In the genomic region with DNA sequence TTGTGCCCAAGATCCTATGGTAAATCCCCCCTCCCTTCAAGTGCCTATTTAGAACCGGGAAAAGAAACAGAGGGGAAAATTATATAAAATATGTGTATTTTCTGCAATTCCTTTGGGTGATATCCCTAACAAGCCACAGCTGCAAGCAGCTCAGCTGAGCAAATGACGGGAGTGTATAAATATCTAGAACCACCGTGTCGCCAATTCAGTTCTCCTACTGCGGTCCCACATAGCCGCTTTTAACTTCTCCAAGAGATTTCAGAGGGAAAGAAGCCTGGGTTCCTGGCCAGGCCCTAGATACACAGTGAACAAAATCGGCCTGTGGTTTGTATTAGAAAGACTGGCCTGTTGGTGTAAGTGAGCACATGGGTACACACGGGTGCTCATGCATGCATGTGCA, we compare ENCODE assay signal across 24 mouse cellular contexts.
A peak's percentile ranks its signal among the peaks of the same experiment; 100 is the strongest.
DNase-seq lines count a peak whose midpoint lies in the region; ATAC-seq and TF ChIP-seq lines count a peak whose summit lies in the region.
"Had no signal": no experiment of that assay in that cellular context is flagged by ENCODE, and none has a peak within 500 bp of the region (broad histone marks: within the 10 kb centered on the region; RNA-seq: fewer than 3 reads in every experiment).

No protein-coding gene starts in this region.

- H3K4me3 ChIP-seq in embryonic facial prominence, embryonic 12.5 days, result no peak overlapping the region
- no peak overlapping the region for H3K4me3 ChIP-seq in embryonic facial prominence, embryonic 10.5 days
- no peak overlapping the region for H3K4me3 ChIP-seq in kidney, postnatal 0 days (replicated peaks; ENCODE audit: low read depth, low read length)
- H3K4me3 ChIP-seq in limb, embryonic 14.5 days (replicated peaks; ENCODE audit: low read length), result no peak overlapping the region
- no peak overlapping the region for H3K4me3 ChIP-seq in limb, embryonic 10.5 days
- no peak overlapping the region for H3K4me3 ChIP-seq in embryonic facial prominence, embryonic 14.5 days (ENCODE audit: low read depth, low read length)
- H3K4me3 ChIP-seq: forebrain, embryonic 13.5 days; heart, adult 2 months; heart, embryonic 12.5 days; hindbrain, embryonic 15.5 days had no signal

- no peak for ATAC-seq in embryonic facial prominence, embryonic 12.5 days (ENCODE audit: insufficient number of reproducible peaks, insufficient read depth, low FRiP score, low TSS enrichment)
- no peak for ATAC-seq in kidney, postnatal 0 days (replicated peaks; ENCODE audit: low FRiP score, low read depth)
- ATAC-seq in limb, embryonic 14.5 days (ENCODE audit: low FRiP score, low read depth), result no peak
- ATAC-seq in embryonic facial prominence, embryonic 14.5 days (ENCODE audit: low read depth), result no peak
- ATAC-seq: activated CD4-positive, CD25-positive, alpha-beta regulatory T cell, adult 4 months; inflammation-experienced regulatory T-cells, adult 6 months had no signal

- no peak for DNase-seq in embryonic facial prominence, embryonic 10.5 days (ENCODE audit: low spot score)
- DNase-seq in kidney, postnatal 0 days (ENCODE audit: low spot score), result peak; percentile 24
- no peak for DNase-seq in kidney, postnatal 10 days
- peak; percentile 13 for DNase-seq in limb, embryonic 14.5 days (ENCODE audit: low spot score)
- no peak for DNase-seq in limb, embryonic 10.5 days (ENCODE audit: low spot score)
- DNase-seq in embryonic facial prominence, embryonic 14.5 days (ENCODE audit: low spot score), result peak; percentile 65
- DNase-seq in natural killer cell, adult 2 months (ENCODE audit: low spot score in 2 of 2), result no peak
- DNase-seq: heart, postnatal 4 days; kidney, adult 2 months; layer of hippocampus, adult 9-11 months; liver; lung, adult 2 months; lung, postnatal 10 days; right cerebral cortex, adult 18-20 months; thymus, postnatal 25 days had no signal

- peaks cover 23% of the 10 kb centered on the region for H3K4me1 ChIP-seq in embryonic facial prominence, embryonic 12.5 days
- H3K4me1 ChIP-seq in embryonic facial prominence, embryonic 10.5 days, result peaks cover 19% of the 10 kb centered on the region
- no peaks in the 10 kb centered on the region for H3K4me1 ChIP-seq in kidney, postnatal 0 days (replicated peaks; ENCODE audit: insufficient read depth, low read length)
- peaks cover 25% of the 10 kb centered on the region for H3K4me1 ChIP-seq in limb, embryonic 14.5 days (ENCODE audit: control insufficient read depth, insufficient read depth, low read length)
- H3K4me1 ChIP-seq in limb, embryonic 10.5 days, result peaks cover 10% of the 10 kb centered on the region
- H3K4me1 ChIP-seq in embryonic facial prominence, embryonic 14.5 days (ENCODE audit: control insufficient read depth, insufficient read depth, low read length), result peaks cover 21% of the 10 kb centered on the region

- no peak for TF ChIP-seq POLR2A in limb, embryonic 14.5 days (IDR thresholded peaks at IDR 0.05; ENCODE audit: borderline replicate concordance, extremely low read depth, insufficient read depth, insufficient read length)

- H3K27me3 ChIP-seq in embryonic facial prominence, embryonic 12.5 days, result no peaks in the 10 kb centered on the region
- H3K27me3 ChIP-seq in embryonic facial prominence, embryonic 10.5 days (replicated peaks; ENCODE audit: low read depth, poor library complexity, severe bottlenecking), result no peaks in the 10 kb centered on the region
- H3K27me3 ChIP-seq in kidney, postnatal 0 days (ENCODE audit: insufficient read depth, low read length), result no peaks in the 10 kb centered on the region
- no peaks in the 10 kb centered on the region for H3K27me3 ChIP-seq in limb, embryonic 14.5 days (ENCODE audit: control insufficient read depth, insufficient read depth, low read length)
- H3K27me3 ChIP-seq in limb, embryonic 10.5 days (ENCODE audit: low read depth, poor library complexity, severe bottlenecking), result no peaks in the 10 kb centered on the region
- no peaks in the 10 kb centered on the region; the same call in 1 of the 2 replicates for H3K27me3 ChIP-seq in embryonic facial prominence, embryonic 14.5 days (replicated peaks; ENCODE audit: control insufficient read depth, insufficient read depth, low read length)
- H3K27me3 ChIP-seq: CH12.LX; forebrain, embryonic 13.5 days; heart, embryonic 12.5 days; hindbrain, embryonic 15.5 days had no signal

- H3K9me3 ChIP-seq in embryonic facial prominence, embryonic 12.5 days, result no peaks in the 10 kb centered on the region
- no peaks in the 10 kb centered on the region for H3K9me3 ChIP-seq in embryonic facial prominence, embryonic 10.5 days
- H3K9me3 ChIP-seq in kidney, postnatal 0 days (replicated peaks; ENCODE audit: low read length), result no peaks in the 10 kb centered on the region
- no peaks in the 10 kb centered on the region for H3K9me3 ChIP-seq in limb, embryonic 14.5 days (ENCODE audit: control insufficient read depth, low read length)
- no peaks in the 10 kb centered on the region for H3K9me3 ChIP-seq in limb, embryonic 10.5 days (replicated peaks)
- H3K9me3 ChIP-seq in embryonic facial prominence, embryonic 14.5 days (ENCODE audit: control insufficient read depth, low read length), result no peaks in the 10 kb centered on the region
- H3K9me3 ChIP-seq: forebrain, embryonic 13.5 days; heart, embryonic 12.5 days; hindbrain, embryonic 15.5 days had no signal

- 61% methylated on average over 8 of the region's 8 CpGs for WGBS in embryonic facial prominence, embryonic 12.5 days
- 88% methylated on average over 8 of the region's 8 CpGs for WGBS in embryonic facial prominence, embryonic 10.5 days
- WGBS in kidney, postnatal 0 days, result 75% methylated on average over 8 of the region's 8 CpGs
- WGBS in limb, embryonic 14.5 days, result 55% methylated on average over 8 of the region's 8 CpGs
- 93% methylated on average over 8 of the region's 8 CpGs for WGBS in limb, embryonic 10.5 days
- 51% methylated on average over 8 of the region's 8 CpGs for WGBS in embryonic facial prominence, embryonic 14.5 days

- peak overlapping the region; percentile 54; the same call in 1 of the 2 replicates for H3K27ac ChIP-seq in embryonic facial prominence, embryonic 12.5 days
- H3K27ac ChIP-seq in embryonic facial prominence, embryonic 10.5 days (replicated peaks), result no peak overlapping the region
- H3K27ac ChIP-seq in kidney, postnatal 0 days, result no peak overlapping the region
- no peak overlapping the region for H3K27ac ChIP-seq in limb, embryonic 14.5 days (replicated peaks; ENCODE audit: low read depth, low read length)
- no peak overlapping the region for H3K27ac ChIP-seq in limb, embryonic 10.5 days
- H3K27ac ChIP-seq in embryonic facial prominence, embryonic 14.5 days (replicated peaks; ENCODE audit: low read depth, low read length), result peak overlapping the region; percentile 53
- H3K27ac ChIP-seq: forebrain, embryonic 13.5 days; heart, adult 2 months; hindbrain, embryonic 15.5 days; liver, embryonic 14.5 days had no signal

- no peak overlapping the region for H3K9ac ChIP-seq in embryonic facial prominence, embryonic 12.5 days
- H3K9ac ChIP-seq in kidney, postnatal 0 days (ENCODE audit: low read depth, low read length), result no peak overlapping the region
- no peak overlapping the region for H3K9ac ChIP-seq in limb, embryonic 14.5 days (ENCODE audit: low read depth, low read length, severe bottlenecking)
- H3K9ac ChIP-seq in embryonic facial prominence, embryonic 14.5 days (ENCODE audit: low read depth, low read length), result no peak overlapping the region
- H3K9ac ChIP-seq: forebrain, embryonic 13.5 days; heart, embryonic 12.5 days; hindbrain, embryonic 15.5 days; liver, embryonic 14.5 days had no signal

- TF ChIP-seq CTCF in kidney, postnatal 0 days (IDR thresholded peaks at IDR 0.05; ENCODE audit: low read depth), result no peak

- H3K36me3 ChIP-seq in embryonic facial prominence, embryonic 12.5 days, result no peaks in the 10 kb centered on the region
- H3K36me3 ChIP-seq in embryonic facial prominence, embryonic 10.5 days (replicated peaks), result no peaks in the 10 kb centered on the region
- H3K36me3 ChIP-seq in kidney, postnatal 0 days (ENCODE audit: insufficient read depth, low read length), result no peaks in the 10 kb centered on the region
- H3K36me3 ChIP-seq in limb, embryonic 14.5 days (ENCODE audit: control insufficient read depth, insufficient read depth, low read length), result no peaks in the 10 kb centered on the region
- no peaks in the 10 kb centered on the region for H3K36me3 ChIP-seq in limb, embryonic 10.5 days
- H3K36me3 ChIP-seq in embryonic facial prominence, embryonic 14.5 days (ENCODE audit: control insufficient read depth, insufficient read depth, low read length), result no peaks in the 10 kb centered on the region
- H3K36me3 ChIP-seq: heart, embryonic 12.5 days; hindbrain, embryonic 15.5 days had no signal

- H3K4me2 ChIP-seq in embryonic facial prominence, embryonic 12.5 days (replicated peaks), result no peak overlapping the region
- no peak overlapping the region for H3K4me2 ChIP-seq in kidney, postnatal 0 days (ENCODE audit: low read length)
- no peak overlapping the region for H3K4me2 ChIP-seq in limb, embryonic 14.5 days (replicated peaks; ENCODE audit: low read depth, low read length, severe bottlenecking)
- H3K4me2 ChIP-seq in embryonic facial prominence, embryonic 14.5 days (ENCODE audit: low read depth, low read length), result no peak overlapping the region
- H3K4me2 ChIP-seq: forebrain, embryonic 13.5 days; heart, embryonic 12.5 days; hindbrain, embryonic 15.5 days had no signal

Comparison
In these comparisons a context has a peak if more than half of its experiments do, and no peak if none do; other contexts are left out.
1. H3K27ac ChIP-seq: peak in embryonic facial prominence, embryonic 12.5 days (single experiment) and embryonic facial prominence, embryonic 14.5 days (single experiment); none in embryonic facial prominence, embryonic 10.5 days (single experiment), kidney, postnatal 0 days (single experiment), limb, embryonic 14.5 days (single experiment) and limb, embryonic 10.5 days (single experiment).
2. DNase-seq: peak in kidney, postnatal 0 days (single experiment), limb, embryonic 14.5 days (single experiment) and embryonic facial prominence, embryonic 14.5 days (single experiment); none in embryonic facial prominence, embryonic 10.5 days (single experiment), kidney, postnatal 10 days (single experiment), limb, embryonic 10.5 days (single experiment) and natural killer cell, adult 2 months (0 of 2).